Mouse (Mus musculus): ENCODE data around the gene Prtn3.

GRCm38 (mm10) chr10:79861230-79862048 lies 12.8 kb upstream of the Prtn3 start:
- TF ChIP-seq CTCF (IDR thresholded peaks at IDR 0.05; ENCODE audit: borderline replicate concordance, insufficient read depth, low read length) (no peak), POLR2A (IDR thresholded peaks at IDR 0.05; ENCODE audit: low read depth, low read length) (no peak)

Measured in embryonic fibroblast, embryonic 13.5 days (primary cell).